Mouse (Mus musculus) v-Abl transformed pro-B cells (cell line): ENCODE results near the gene Adamts17.

Experiments
- in situ Hi-C, 2 experiments: fragments of 400-800 bp; cut with MboI; formaldehyde crosslinking; loops; one replicate each; pipeline ENCODE4 v1.15.1; 2025; ENCODE audit not compliant: unreplicated experiment in 2 of 2

Adamts17 gene

DNA sequence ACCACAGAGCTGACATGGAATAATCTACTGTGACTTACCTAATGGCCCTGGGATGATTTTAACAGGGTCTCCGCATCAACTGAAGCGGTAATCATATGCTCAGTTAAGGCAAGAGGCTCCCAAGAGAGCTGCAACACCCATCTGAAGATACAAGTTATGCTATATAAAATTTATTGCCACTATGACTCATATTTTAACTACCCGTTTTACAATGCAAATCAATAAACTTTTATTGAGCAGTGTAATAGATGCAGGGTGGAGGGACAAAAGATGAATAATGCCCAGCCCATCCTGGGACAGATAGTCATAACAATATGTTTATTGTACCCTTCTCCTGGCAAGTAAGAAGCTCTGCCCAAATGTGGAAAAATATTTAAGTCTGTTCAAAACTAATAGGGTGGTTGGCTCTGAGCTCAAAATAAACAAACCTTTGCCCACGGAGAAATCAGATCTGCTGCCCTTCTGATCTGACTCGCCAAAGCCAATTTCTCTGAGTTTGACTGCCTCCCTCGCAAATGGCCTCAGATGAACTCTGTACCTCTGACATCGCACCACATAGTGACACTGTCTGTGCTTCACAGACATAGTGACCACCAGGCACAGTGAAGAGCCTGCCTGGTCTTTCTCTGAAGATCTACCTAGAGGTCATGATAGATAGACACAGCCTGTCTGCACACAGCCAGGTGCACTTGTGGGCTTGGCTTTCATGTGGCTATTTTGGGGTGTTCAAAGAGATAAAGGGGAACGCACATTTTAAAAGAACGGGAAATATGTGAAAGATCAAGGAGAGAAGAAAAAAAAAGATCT, 329.4 kb downstream of the Adamts17 start:
- in situ Hi-C loops, result no loop called here

DNA sequence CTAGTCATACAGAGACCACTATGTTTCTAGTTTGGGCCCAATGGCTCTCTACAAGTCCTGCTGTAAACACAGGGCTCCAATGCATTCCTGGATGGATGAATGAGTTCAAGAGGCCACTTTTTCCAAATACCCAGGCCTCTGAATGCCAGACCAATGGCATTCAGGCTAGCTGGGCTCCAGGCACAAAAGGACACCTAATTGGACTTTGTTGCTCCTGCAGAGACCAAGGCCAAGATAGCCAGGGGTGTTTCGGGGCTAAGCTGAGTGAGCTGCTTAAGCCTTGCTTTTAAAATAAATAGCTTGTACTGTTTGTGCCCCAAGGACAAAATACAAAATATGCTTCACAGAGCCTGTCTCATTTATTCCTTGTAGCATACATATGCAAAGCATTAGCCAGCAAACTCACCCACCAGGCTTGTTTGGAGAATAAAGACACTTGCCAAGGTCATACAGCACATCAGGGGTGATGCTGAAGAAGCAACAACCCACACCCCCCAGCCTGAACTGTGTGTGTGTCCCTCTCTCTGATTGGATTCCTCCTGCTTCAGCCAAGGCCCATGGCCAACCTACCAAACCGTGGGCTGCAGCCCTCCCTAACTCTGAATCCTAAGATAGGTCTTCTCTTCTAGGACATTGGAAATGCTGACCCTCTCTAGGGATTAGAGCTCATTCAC, 334.1 kb downstream of the Adamts17 start:
- in situ Hi-C loops, result no loop called here

DNA sequence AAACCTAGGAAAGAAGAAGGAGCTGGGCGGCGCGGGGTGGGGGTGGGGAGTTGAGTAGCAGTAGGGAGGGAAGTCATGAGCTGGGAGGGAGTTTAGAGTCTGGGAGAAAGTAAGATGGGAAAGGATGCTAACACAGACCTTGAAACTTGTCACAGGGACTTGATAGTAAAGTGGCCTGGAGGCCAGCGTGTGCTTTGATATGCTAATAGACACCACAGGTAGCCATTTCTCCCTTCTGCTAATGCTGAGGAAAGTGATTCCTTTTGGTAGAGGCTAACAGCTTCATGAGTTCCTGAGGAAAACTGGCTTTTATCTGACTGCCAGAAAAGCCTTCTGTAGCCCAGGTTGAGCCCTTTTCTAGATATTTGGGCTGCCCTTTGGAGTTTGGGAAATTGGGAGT, 344.3 kb downstream of the Adamts17 start:
- in situ Hi-C loops, result no loop called here

DNA sequence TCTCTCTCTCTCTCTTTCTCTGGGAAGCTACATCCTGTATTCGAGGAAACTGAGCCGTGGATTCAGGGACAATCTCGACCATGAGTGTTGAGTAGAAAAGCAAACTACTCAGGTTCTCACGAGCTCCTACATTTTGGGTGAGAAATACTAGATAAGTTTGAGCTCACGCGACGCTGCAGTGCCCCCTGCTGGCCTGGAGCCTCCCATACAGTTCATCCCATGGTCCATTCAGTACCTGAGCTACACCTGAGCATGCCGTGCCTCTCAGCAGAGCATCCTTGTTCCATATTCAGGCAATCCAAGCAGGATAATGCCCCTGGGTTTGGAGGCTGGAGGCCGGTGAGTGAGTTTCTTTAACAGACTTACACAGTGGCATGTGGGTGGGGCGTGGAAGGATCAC, 359.9 kb downstream of the Adamts17 start:
- in situ Hi-C loops, result no loop called here
